9 mouse cellular contexts compared by ENCODE assay signal in the genomic region with DNA sequence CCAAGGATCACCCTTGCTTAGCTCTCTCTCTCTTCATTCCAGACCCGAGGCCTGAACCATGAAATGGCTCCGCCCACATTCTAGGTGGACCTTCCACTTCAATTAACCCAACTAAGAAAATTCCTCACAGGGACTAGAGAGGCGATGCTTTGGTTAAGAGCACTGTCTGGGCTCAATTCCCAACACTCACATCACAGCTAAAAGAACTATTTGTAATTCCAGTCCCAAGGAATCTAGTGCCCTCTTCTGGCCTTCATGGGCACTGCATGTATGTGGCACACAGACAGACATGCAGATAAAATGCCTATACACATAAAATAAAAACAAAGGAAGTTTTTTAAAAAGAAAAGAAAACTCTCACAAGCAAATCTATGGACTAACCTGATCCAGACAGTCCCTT. TPM values are rescaled to one million over a fixed set of nuclear protein-coding genes. Genes with fewer than 3 reads are reported as not detected.
DNase-seq lines count a peak whose midpoint lies in the region; ATAC-seq and TF ChIP-seq lines count a peak whose summit lies in the region.
"Had no signal": no experiment of that assay in that cellular context is flagged by ENCODE, and none has a peak within 500 bp of the region (broad histone marks: within the 10 kb centered on the region; RNA-seq: fewer than 3 reads in every experiment).

No protein-coding gene starts in this region.

- TF ChIP-seq POLR2A in MEL (IDR thresholded peaks at IDR 0.05; ENCODE audit: control insufficient read depth in 1 of 2, insufficient read depth in 1 of 2, low read depth in 1 of 2, low read length in 2 of 2, poor library complexity in 1 of 2), result no peak
- no peak for TF ChIP-seq POLR2A in lung, adult 2 months (IDR thresholded peaks at IDR 0.05; ENCODE audit: borderline replicate concordance, extremely low read depth, low read depth, low read length)

- H3K4me3 ChIP-seq in MEL (ENCODE audit: control insufficient read depth in 1 of 2, insufficient read depth in 1 of 2, low read depth in 2 of 2, low read length in 2 of 2), result no peak overlapping the region
- H3K4me3 ChIP-seq in lung, adult 2 months (replicated peaks; ENCODE audit: extremely low read depth, low read depth, low read length), result no peak overlapping the region
- H3K4me3 ChIP-seq: limb, embryonic 13.5 days had no signal

- TF ChIP-seq EP300 in MEL (IDR thresholded peaks at IDR 0.05; ENCODE audit: low read depth in 1 of 2, low read length in 2 of 2), result no peak

- ATAC-seq in cerebellum, adult (ENCODE audit: insufficient number of reproducible peaks, low FRiP score, low TSS enrichment), result no peak

- H3K27ac ChIP-seq in MEL (ENCODE audit: control insufficient read depth, low read depth, low read length), result no peak overlapping the region
- H3K27ac ChIP-seq: limb, embryonic 13.5 days had no signal

- peak; percentile 66 for TF ChIP-seq RAD21 in MEL (IDR thresholded peaks at IDR 0.05; ENCODE audit: low read depth, low read length)

- no peaks in the 10 kb centered on the region for H3K79me2 ChIP-seq in MEL (ENCODE audit: control insufficient read depth, insufficient read depth, low read length, poor library complexity)

- no peak overlapping the region for H3K9ac ChIP-seq in MEL (ENCODE audit: control insufficient read depth, low read depth, low read length, poor library complexity, severe bottlenecking)
- H3K9ac ChIP-seq: limb, embryonic 13.5 days had no signal

- H3K4me1 ChIP-seq in MEL (ENCODE audit: control insufficient read depth in 1 of 2, insufficient read depth in 2 of 2, low read length in 2 of 2), result no peaks in the 10 kb centered on the region
- no peaks in the 10 kb centered on the region for H3K4me1 ChIP-seq in lung, adult 2 months (ENCODE audit: control insufficient read depth, insufficient read depth, low read length)
- H3K4me1 ChIP-seq: limb, embryonic 13.5 days had no signal

- WGBS in lung, adult 2 months, result 21% methylated on average over 3 of the region's 3 CpGs

- H3K27me3 ChIP-seq in MEL (ENCODE audit: control insufficient read depth in 1 of 2, insufficient read depth in 2 of 2, low read length in 2 of 2), result no peaks in the 10 kb centered on the region

- TF ChIP-seq CTCF in MEL (IDR thresholded peaks at IDR 0.05 in 2 of 3, conservative IDR thresholded peaks at IDR 0.05 in 1 of 3; ENCODE audit: control insufficient read depth in 1 of 3, insufficient read depth in 1 of 3, low read depth in 2 of 3, low read length in 3 of 3, poor library complexity in 1 of 3, severe bottlenecking in 1 of 3), result peak; percentile 54 to 82 (median 70)
- peak; percentile 45 for TF ChIP-seq CTCF in lung, adult 2 months (IDR thresholded peaks at IDR 0.05; ENCODE audit: insufficient read depth, low read length)

- no peaks in the 10 kb centered on the region for H3K9me3 ChIP-seq in MEL (replicated peaks; ENCODE audit: insufficient read depth, low read length)
- H3K9me3 ChIP-seq: limb, embryonic 13.5 days had no signal

- peak; percentile 59 for DNase-seq in cerebellum, adult 11 months
- peak; percentile 47 for DNase-seq in MEL (ENCODE audit: low read depth, low spot score)
- DNase-seq in cerebellum, adult 8-10 months, result peak; percentile 69
- peak; percentile 79 to 91 for DNase-seq in frontal cortex, postnatal 36 days (ENCODE audit: low spot score in 2 of 2)
- DNase-seq in kidney, postnatal 25 days, result peak; percentile 51 to 77
- DNase-seq in lung, adult 2 months, result peak; percentile 38
- DNase-seq in right cerebral cortex, postnatal 25 days, result peak; percentile 68

- H3K36me3 ChIP-seq in MEL (ENCODE audit: control insufficient read depth in 1 of 2, insufficient read depth in 2 of 2, low read length in 2 of 2), result no peaks in the 10 kb centered on the region
- H3K36me3 ChIP-seq: limb, embryonic 13.5 days had no signal

TF ChIP-seq in MEL, 35 proteins besides CTCF, POLR2A, EP300 and RAD21:
- TF ChIP-seq POLR2AphosphoS5 (IDR thresholded peaks at IDR 0.05; ENCODE audit: borderline replicate concordance, low read depth, low read length) (no peak), NRF1 (IDR thresholded peaks at IDR 0.05; ENCODE audit: insufficient read depth, low read depth, low read length, poor library complexity, severe bottlenecking) (no peak), NELFE (IDR thresholded peaks at IDR 0.05; ENCODE audit: low read depth, low read length) (no peak), ZC3H11A (IDR thresholded peaks at IDR 0.05; ENCODE audit: low read depth, low read length) (peak; percentile 36; the same call in 1 of the 2 replicates), MAX (IDR thresholded peaks at IDR 0.05; ENCODE audit: low read length) (no peak), MEF2A (IDR thresholded peaks at IDR 0.05; ENCODE audit: extremely low read depth, insufficient replicate concordance, low read depth, low read length, poor library complexity, severe bottlenecking) (no peak), POLR2AphosphoS2 (IDR thresholded peaks at IDR 0.05; ENCODE audit: low read length) (no peak), MAFK (IDR thresholded peaks at IDR 0.05; ENCODE audit: borderline replicate concordance, low read depth, low read length) (no peak), KAT2A (conservative IDR thresholded peaks at IDR 0.05; ENCODE audit: low read depth, low read length) (no peak), TBP (IDR thresholded peaks at IDR 0.05; ENCODE audit: low read depth, low read length) (no peak), JUND (IDR thresholded peaks at IDR 0.05; ENCODE audit: low read depth, low read length) (no peak), SMC3 (IDR thresholded peaks at IDR 0.05; ENCODE audit: low read depth, low read length) (peak; percentile 64), TAL1 (IDR thresholded peaks at IDR 0.05; ENCODE audit: low read length) (no peak), GABPA (IDR thresholded peaks at IDR 0.05; ENCODE audit: low read depth, low read length) (no peak), GATA1 (IDR thresholded peaks at IDR 0.05; ENCODE audit: low read depth, low read length) (no peak), ZMIZ1 (IDR thresholded peaks at IDR 0.05; ENCODE audit: low read depth, low read length) (no peak), MYC (IDR thresholded peaks at IDR 0.05; ENCODE audit: low read depth, low read length) (no peak)

RNA-seq across cellular contexts. Expression of gene Adgra1, which starts 27.4 kb away (rescaled TPM):
- total RNA-seq in MEL (2012; rRNA removed), result not detected in 2 replicates
- polyA plus RNA-seq in MEL (2012; ENCODE audit: insufficient read depth in 1 of 2, insufficient read length in 2 of 2, low read depth in 1 of 2, low replicate concordance in 2 of 2, missing spikeins in 1 of 2), result not detected
- polyA plus RNA-seq in lung, adult 2 months (2012; rRNA removed), result 0.09 and 0.12 TPM in 2 replicates

RNA-seq across cellular contexts. Expression of gene Kndc1, which starts 33.1 kb away (rescaled TPM):
- total RNA-seq in MEL (2012; rRNA removed), result 0.07 TPM in 1 of 2 replicates, not detected in the other
- polyA plus RNA-seq in MEL (2012; ENCODE audit: insufficient read depth in 1 of 2, insufficient read length in 2 of 2, low read depth in 1 of 2, low replicate concordance in 2 of 2, missing spikeins in 1 of 2), result not detected
- 4.8 and 5.6 TPM in 2 replicates for polyA plus RNA-seq in lung, adult 2 months (2012; rRNA removed)
